Mouse (Mus musculus): ENCODE measurements around the gene Map3k12. TPM values are rescaled to one million over a fixed set of nuclear protein-coding genes. Genes with fewer than 3 reads are reported as not detected.

The Map3k12 gene
- total RNA-seq (2014; rRNA removed) (75.0 and 88.9 TPM in 2 replicates), polyA plus RNA-seq (2015; fragmentation: Nextera tagmentation; extraction: Ambion mirVana) (29.6 and 39.4 TPM in 2 replicates)

DNA sequence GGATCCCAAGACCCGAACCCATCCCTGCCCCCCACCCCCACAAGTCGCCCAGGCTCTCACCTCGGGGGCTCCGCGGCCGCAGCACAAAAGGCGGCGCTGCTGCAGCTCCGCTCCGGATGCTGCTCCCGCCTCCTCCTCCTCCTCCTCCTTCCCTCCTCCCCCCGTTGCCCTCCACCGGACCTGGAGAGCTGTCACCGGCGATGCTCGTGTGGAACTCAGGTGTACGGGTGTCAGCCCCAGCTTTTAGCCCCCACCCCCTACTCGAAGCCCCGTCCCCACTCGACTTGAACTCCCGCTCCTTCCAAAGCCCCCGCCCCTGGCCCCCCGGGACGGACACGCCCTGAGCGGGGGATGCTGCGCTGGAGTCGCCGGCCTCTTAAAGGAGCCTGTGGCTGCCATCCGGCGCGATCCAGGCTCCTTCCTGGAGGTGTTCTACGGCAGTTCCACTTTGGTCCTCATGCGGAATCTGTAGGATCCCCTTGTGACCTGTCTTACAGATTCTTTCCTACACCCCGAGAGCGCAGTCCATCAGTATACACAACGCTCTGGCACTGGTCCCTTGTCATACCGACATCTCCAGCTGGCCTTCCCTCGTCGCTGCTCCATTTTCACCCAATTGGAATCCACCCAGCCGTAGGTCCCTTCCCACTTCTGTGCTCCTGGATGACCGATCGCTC is at the start of gene Map3k12:
Gene Map3k12 (minus strand): TSS at position 337 of the 677 bp plus-strand sequence.
- peaks cover 14% of the 10 kb centered on the region; the same call in 1 of the 2 replicates for H3K4me1 ChIP-seq (ENCODE audit: insufficient read depth)
- H3K27ac ChIP-seq (ENCODE audit: low read depth, low read length), result peak within 1 kb of the TSS; percentile 97
- no peaks in the 10 kb centered on the region for H3K9me3 ChIP-seq (ENCODE audit: low read length)
- WGBS, result 2% methylated on average over 43 of the region's 43 CpGs
- peaks cover 11% of the 10 kb centered on the region for H3K36me3 ChIP-seq (ENCODE audit: insufficient read depth)
- H3K9ac ChIP-seq, result peak within 1 kb of the TSS; percentile 79
- ATAC-seq, result peak; percentile 4; the same call in 1 of the 2 replicates
- H3K27me3 ChIP-seq (ENCODE audit: insufficient read depth, low read length), result no peaks in the 10 kb centered on the region
- peak within 1 kb of the TSS; percentile 73 for H3K4me2 ChIP-seq (ENCODE audit: low read depth)
- H3K4me3 ChIP-seq (ENCODE audit: low read depth, low read length), result peak within 1 kb of the TSS; percentile 75
- no peak; the same call in 1 of the 2 replicates for TF ChIP-seq CTCF (IDR thresholded peaks at IDR 0.05; ENCODE audit: low read depth)
- DNase-seq, result peak; percentile 84

DNA sequence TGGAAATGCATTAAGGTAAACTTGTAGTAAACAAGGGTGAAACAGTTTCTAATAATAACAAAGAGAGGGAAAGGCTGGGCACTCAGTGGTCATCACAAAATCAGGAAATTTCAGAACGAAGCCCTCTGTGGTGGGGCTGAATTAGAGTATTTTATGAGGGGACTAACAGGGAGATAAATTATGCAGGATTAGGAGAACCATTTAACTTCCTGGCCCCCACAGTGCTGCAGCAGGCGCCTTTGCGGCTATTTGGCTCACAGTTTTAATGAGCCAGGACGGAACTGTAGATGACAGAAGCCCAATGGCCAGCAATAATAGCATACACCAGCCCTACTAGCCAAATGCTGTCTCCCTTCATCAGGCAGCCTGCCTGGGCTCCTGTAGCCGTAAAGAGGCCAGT is 46.8 kb upstream of the Map3k12 start:
- Histone ChIP-seq H3K4me2 (ENCODE audit: low read depth) (no peak overlapping the region), H3K9ac (no peak overlapping the region), H3K9me3 (ENCODE audit: low read length) (no peaks in the 10 kb centered on the region), H3K27me3 (ENCODE audit: insufficient read depth, low read length) (no peaks in the 10 kb centered on the region), H3K27ac (ENCODE audit: low read depth, low read length) (peak overlapping the region; percentile 21; the same call in 1 of the 2 replicates), H3K4me3 (ENCODE audit: low read depth, low read length) (no peak overlapping the region), H3K36me3 (ENCODE audit: insufficient read depth) (0 out of 2 replicates have a peak, but pooled peaks cover 3% of the 10 kb centered on the region), H3K4me1 (ENCODE audit: insufficient read depth) (no peaks in the 10 kb centered on the region)
- ATAC-seq (0 out of 2 replicates have a peak, but pooled peaks have one; percentile 14), DNase-seq (no peak)
- WGBS, result 53% methylated on average over 5 of the region's 5 CpGs
- TF ChIP-seq CTCF (IDR thresholded peaks at IDR 0.05; ENCODE audit: low read depth), result no peak

DNA sequence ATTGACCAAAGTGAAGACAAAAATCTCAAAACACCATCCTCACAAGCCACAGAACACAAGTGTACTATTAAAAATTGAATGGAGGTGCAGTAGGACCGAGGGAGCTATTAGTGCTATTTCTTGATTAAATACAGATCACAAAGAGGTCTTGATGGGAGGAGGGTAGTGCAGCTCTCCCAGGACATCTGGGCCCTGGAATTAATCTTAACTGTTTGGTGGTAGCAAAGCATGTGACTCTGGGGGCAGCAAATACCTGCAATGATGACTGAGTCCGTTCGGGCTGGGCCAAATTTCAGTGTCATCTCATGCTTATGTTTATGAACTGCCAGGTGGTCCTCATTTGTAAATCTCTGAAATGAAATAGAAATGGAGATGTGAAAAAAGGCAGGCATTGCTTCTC is 46.2 kb upstream of the Map3k12 start:
- no peak overlapping the region for H3K4me2 ChIP-seq (ENCODE audit: low read depth)
- 0 out of 2 replicates have a peak, but pooled peaks cover 3% of the 10 kb centered on the region for H3K36me3 ChIP-seq (ENCODE audit: insufficient read depth)
- no peak overlapping the region for H3K27ac ChIP-seq (ENCODE audit: low read depth, low read length)
- H3K27me3 ChIP-seq (ENCODE audit: insufficient read depth, low read length), result no peaks in the 10 kb centered on the region
- no peak for ATAC-seq
- 80% methylated on average over 3 of the region's 3 CpGs for whole genome bisulfite sequencing
- no peak overlapping the region for H3K4me3 ChIP-seq (ENCODE audit: low read depth, low read length)
- no peak overlapping the region for H3K9ac ChIP-seq
- H3K9me3 ChIP-seq (ENCODE audit: low read length), result no peaks in the 10 kb centered on the region
- DNase-seq, result no peak
- no peak for TF ChIP-seq CTCF (IDR thresholded peaks at IDR 0.05; ENCODE audit: low read depth)
- H3K4me1 ChIP-seq (ENCODE audit: insufficient read depth), result no peaks in the 10 kb centered on the region

DNA sequence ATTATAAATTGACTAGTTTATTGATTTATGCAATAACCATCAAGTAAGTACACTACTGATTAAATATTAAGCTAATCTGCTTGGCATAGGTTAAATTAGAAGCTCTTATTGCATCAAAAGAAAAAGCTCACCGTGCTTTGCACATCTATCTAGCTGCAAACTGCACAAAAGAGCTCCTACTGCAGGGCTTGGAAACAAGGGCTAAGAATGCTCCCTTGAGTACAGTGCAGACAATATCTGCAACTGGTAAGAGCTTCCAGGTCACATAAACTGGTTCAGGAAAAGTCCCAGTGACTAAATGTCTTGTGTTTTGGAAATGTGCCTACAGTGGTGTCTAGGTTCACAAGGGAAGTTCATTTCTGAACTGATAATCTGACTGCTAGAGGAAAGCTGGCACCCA is 45.6 kb upstream of the Map3k12 start:
- Histone ChIP-seq H3K4me3 (ENCODE audit: low read depth, low read length) (no peak overlapping the region), H3K9ac (no peak overlapping the region), H3K27me3 (ENCODE audit: insufficient read depth, low read length) (no peaks in the 10 kb centered on the region), H3K4me2 (ENCODE audit: low read depth) (no peak overlapping the region), H3K36me3 (ENCODE audit: insufficient read depth) (0 out of 2 replicates have a peak, but pooled peaks cover 3% of the 10 kb centered on the region), H3K27ac (ENCODE audit: low read depth, low read length) (no peak overlapping the region), H3K4me1 (ENCODE audit: insufficient read depth) (no peaks in the 10 kb centered on the region), H3K9me3 (ENCODE audit: low read length) (no peaks in the 10 kb centered on the region)
- DNase-seq (no peak), ATAC-seq (no peak)
- no peak for TF ChIP-seq CTCF (IDR thresholded peaks at IDR 0.05; ENCODE audit: low read depth)
- 88% methylated on average over 1 of the region's 1 CpGs for WGBS

DNA sequence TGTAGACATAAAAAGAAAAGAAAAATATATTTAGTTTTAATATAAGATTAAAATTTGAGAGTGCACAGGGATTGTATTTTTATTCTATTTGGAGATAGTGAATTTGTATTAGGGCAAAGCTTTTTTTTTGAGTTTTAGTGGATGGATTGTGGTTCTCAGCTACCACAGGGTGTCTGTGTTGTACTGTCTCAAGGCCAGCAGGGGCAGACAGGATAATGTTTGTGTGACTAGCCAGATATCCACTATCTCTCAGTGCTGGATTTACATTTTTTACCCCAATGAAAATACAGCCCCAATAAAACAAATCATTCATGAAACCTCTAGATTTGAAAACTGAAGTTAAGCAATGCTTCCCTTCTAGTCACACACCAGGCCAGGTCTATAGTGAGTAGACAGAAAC is 40.7 kb upstream of the Map3k12 start:
- H3K4me1 ChIP-seq (ENCODE audit: insufficient read depth), result no peaks in the 10 kb centered on the region
- peak; percentile 47 for TF ChIP-seq CTCF (IDR thresholded peaks at IDR 0.05; ENCODE audit: low read depth)
- no peak for DNase-seq
- H3K9me3 ChIP-seq (ENCODE audit: low read length), result no peaks in the 10 kb centered on the region
- no peak overlapping the region for H3K4me2 ChIP-seq (ENCODE audit: low read depth)
- 0 out of 2 replicates have a peak overlapping the region, but pooled peaks have one; percentile 21 for H3K27ac ChIP-seq (ENCODE audit: low read depth, low read length)
- H3K27me3 ChIP-seq (ENCODE audit: insufficient read depth, low read length), result no peaks in the 10 kb centered on the region
- no peak overlapping the region for H3K9ac ChIP-seq
- no peak overlapping the region for H3K4me3 ChIP-seq (ENCODE audit: low read depth, low read length)
- ATAC-seq, result no peak
- H3K36me3 ChIP-seq (ENCODE audit: insufficient read depth), result peaks cover 29% of the 10 kb centered on the region

DNA sequence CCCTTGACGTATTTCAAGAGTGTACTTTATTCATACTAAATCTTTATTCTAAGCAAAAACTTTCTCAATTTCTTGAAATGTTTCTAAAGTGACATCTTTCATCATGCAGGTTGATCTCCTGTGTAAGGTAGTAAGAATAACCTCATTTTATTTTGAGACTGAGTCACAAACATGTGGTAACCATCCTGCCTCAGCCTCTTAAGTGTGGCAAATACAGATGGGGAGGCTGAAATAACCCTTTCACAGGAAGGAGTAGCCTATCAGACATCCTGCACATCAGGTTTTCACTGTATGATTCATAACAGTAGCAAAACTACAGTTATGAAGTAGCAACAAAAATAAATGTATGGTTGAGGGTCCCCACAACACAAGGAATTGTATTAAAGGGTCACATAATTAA is 38.7 kb upstream of the Map3k12 start:
- Histone ChIP-seq H3K4me2 (ENCODE audit: low read depth) (no peak overlapping the region), H3K27ac (ENCODE audit: low read depth, low read length) (no peak overlapping the region), H3K4me1 (ENCODE audit: insufficient read depth) (no peaks in the 10 kb centered on the region), H3K9ac (no peak overlapping the region), H3K27me3 (ENCODE audit: insufficient read depth, low read length) (no peaks in the 10 kb centered on the region), H3K9me3 (ENCODE audit: low read length) (no peaks in the 10 kb centered on the region), H3K4me3 (ENCODE audit: low read depth, low read length) (no peak overlapping the region), H3K36me3 (ENCODE audit: insufficient read depth) (peaks cover 38% of the 10 kb centered on the region)
- WGBS, result 91% methylated on average over 1 of the region's 1 CpGs
- TF ChIP-seq CTCF (IDR thresholded peaks at IDR 0.05; ENCODE audit: low read depth), result no peak
- DNase-seq (no peak), ATAC-seq (no peak)

DNA sequence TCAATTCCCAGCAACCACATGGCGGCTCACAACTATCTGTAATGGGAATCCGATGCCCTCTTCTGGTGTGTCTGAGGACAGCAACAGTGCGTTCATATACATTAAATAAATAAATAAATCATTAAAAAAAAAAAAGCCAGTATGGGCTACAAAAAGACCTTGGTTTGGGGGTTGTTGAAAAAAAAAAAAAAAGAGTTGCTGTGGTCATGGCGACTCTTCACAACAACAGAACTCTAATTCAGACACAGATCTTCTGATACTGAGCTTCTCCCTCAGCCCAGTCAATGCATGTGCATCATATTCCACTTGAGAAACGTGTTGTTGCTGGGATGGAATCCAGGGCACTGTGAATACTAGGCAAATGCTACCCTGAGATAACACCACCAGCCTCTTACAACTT is 35.7 kb upstream of the Map3k12 start:
- Histone ChIP-seq H3K36me3 (ENCODE audit: insufficient read depth) (peaks cover 50% of the 10 kb centered on the region), H3K9me3 (ENCODE audit: low read length) (no peaks in the 10 kb centered on the region), H3K9ac (no peak overlapping the region), H3K4me2 (ENCODE audit: low read depth) (no peak overlapping the region), H3K4me3 (ENCODE audit: low read depth, low read length) (no peak overlapping the region), H3K4me1 (ENCODE audit: insufficient read depth) (no peaks in the 10 kb centered on the region), H3K27ac (ENCODE audit: low read depth, low read length) (no peak overlapping the region), H3K27me3 (ENCODE audit: insufficient read depth, low read length) (no peaks in the 10 kb centered on the region)
- WGBS, result 93% methylated on average over 5 of the region's 5 CpGs
- no peak for ATAC-seq
- TF ChIP-seq CTCF (IDR thresholded peaks at IDR 0.05; ENCODE audit: low read depth), result no peak
- no peak for DNase-seq

Data from forebrain, postnatal 0 days (tissue).